Mouse (Mus musculus): ENCODE results near the gene Mpi. TPM values are rescaled to one million over a fixed set of nuclear protein-coding genes. Genes with fewer than 3 reads are reported as not detected.

Mpi gene
- polyA plus RNA-seq, 1 experiment from 2014 or later = 80.5 TPM

DNA sequence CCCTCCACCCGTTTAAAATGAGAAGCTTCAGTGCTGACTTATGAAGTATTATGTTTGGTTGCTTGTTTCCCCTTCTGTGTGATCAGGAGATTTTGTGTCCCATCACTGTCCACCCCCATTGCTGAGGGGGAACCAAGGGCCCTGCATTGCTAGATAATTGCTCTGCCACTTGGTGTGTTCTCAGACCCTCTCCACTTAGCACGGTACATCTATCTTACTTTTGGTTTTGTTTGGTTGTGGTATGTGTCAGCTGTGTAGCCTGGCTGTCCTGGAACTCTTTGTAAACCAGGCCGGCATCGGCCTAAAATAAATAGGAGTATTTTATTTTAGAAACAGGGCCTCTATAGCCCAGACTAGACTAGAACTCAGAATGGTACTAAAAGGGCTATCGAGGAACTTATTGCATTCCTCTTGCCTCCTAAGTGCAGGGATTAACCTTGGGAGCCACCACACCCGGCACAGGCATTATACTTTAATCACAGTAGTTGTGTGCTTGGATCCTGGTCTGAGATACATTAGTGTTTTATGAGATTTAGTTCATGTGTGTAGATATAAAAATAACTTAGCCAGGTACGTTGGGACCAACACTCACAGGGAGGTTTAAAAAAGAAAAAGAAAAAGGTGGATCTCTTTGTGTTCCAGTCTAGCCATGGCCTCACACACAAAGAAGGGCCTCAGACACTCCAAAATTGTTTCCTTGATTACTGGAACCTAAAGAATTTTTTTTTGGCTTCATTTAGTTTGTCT, 30.3 kb downstream of the Mpi start:
- no peaks in the 10 kb centered on the region for H3K27me3 ChIP-seq (replicated peaks; ENCODE audit: control insufficient read depth, insufficient read depth, low read length)
- H3K36me3 ChIP-seq (ENCODE audit: control insufficient read depth, insufficient read depth, low read length) = no peaks in the 10 kb centered on the region
- no peaks in the 10 kb centered on the region for H3K9me3 ChIP-seq (ENCODE audit: control insufficient read depth, low read length)
- H3K4me2 ChIP-seq (ENCODE audit: low read length) = peak overlapping the region; percentile 79
- H3K4me1 ChIP-seq (ENCODE audit: control insufficient read depth, insufficient read depth, low read depth, low read length) = peaks cover 25% of the 10 kb centered on the region
- no peak for ATAC-seq
- H3K9ac ChIP-seq (ENCODE audit: low read depth, low read length) = peak overlapping the region; percentile 98
- H3K27ac ChIP-seq (ENCODE audit: low read depth, low read length) = peak overlapping the region; percentile 95; the same call in 1 of the 2 replicates
- H3K4me3 ChIP-seq (ENCODE audit: low read length) = peak overlapping the region; percentile 98
- 39% methylated on average over 7 of the region's 7 CpGs for WGBS

- peak; percentile 96 for ATAC-seq
Observed at GRCm38 (mm10) chr9:57521056-57521911, 31.3 kb downstream of the Mpi start, which contains the start of gene Cox5a. TSS of gene Cox5a (plus strand) at chr9:57521274.

DNA sequence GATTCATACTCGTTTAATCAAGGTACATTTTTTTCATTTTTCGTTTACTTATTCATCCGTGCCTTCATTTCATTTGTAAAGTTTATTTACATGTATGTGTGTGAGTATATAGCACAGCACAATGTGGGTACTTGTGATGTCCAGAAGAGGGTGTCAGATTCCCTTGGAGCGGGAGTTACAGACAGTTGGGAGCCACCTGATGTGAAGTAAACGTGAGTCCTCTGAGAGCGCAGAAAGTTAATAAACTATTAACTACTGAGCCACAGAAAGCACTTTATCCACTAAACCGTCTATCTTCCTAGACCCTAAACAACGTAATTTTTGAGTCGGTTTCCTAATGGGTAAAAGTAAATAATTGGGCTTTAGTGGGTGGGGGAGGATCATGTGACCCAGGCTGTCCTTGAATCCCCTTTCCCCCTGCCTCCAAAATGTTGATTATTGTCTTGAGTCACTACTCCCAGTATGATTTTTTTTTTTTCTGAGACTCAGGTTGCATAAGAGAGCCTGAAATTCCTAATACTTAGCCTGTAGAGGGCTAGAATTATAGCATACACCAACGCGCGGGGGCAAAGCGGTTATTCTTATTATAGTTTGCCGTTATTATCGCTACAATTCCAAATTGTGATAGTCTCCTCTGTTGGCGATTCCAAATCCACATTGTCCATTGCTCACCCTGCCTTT, 32.0 kb downstream of the Mpi start:
- Histone ChIP-seq H3K4me1 (ENCODE audit: control insufficient read depth, insufficient read depth, low read depth, low read length) (peaks cover 24% of the 10 kb centered on the region), H3K9me3 (ENCODE audit: control insufficient read depth, low read length) (no peaks in the 10 kb centered on the region), H3K4me2 (ENCODE audit: low read length) (peak overlapping the region; percentile 79), H3K4me3 (ENCODE audit: low read length) (peak overlapping the region; percentile 98), H3K27me3 (replicated peaks; ENCODE audit: control insufficient read depth, insufficient read depth, low read length) (no peaks in the 10 kb centered on the region), H3K9ac (ENCODE audit: low read depth, low read length) (peak overlapping the region; percentile 98), H3K27ac (ENCODE audit: low read depth, low read length) (peak overlapping the region; percentile 95), H3K36me3 (ENCODE audit: control insufficient read depth, insufficient read depth, low read length) (no peaks in the 10 kb centered on the region)
- peak; percentile 57 for ATAC-seq
- 25% methylated on average over 16 of the region's 16 CpGs for WGBS

More at GRCm38 (mm10) chr9:57521056-57521911, 31.3 kb downstream of the Mpi start, which contains the start of gene Cox5a:
- Histone ChIP-seq H3K4me2 (ENCODE audit: low read length) (peak within 1 kb of the TSS; percentile 79), H3K27ac (ENCODE audit: low read depth, low read length) (peak within 1 kb of the TSS; percentile 95), H3K9ac (ENCODE audit: low read depth, low read length) (peak within 1 kb of the TSS; percentile 98), H3K36me3 (ENCODE audit: control insufficient read depth, insufficient read depth, low read length) (no peaks in the 10 kb centered on the region), H3K27me3 (replicated peaks; ENCODE audit: control insufficient read depth, insufficient read depth, low read length) (no peaks in the 10 kb centered on the region), H3K4me3 (ENCODE audit: low read length) (peak within 1 kb of the TSS; percentile 98), H3K4me1 (ENCODE audit: control insufficient read depth, insufficient read depth, low read depth, low read length) (peaks cover 26% of the 10 kb centered on the region), H3K9me3 (ENCODE audit: control insufficient read depth, low read length) (no peaks in the 10 kb centered on the region)
- under 1% methylated on average over 95 of the region's 95 CpGs for WGBS

- peak overlapping the region; percentile 48; the same call in 1 of the 2 replicates for H3K27ac ChIP-seq (ENCODE audit: low read depth, low read length)
- H3K4me2 ChIP-seq (ENCODE audit: low read length) = no peak overlapping the region
- no peaks in the 10 kb centered on the region for H3K9me3 ChIP-seq (ENCODE audit: control insufficient read depth, low read length)
- no peak overlapping the region; the same call in 1 of the 2 replicates for H3K9ac ChIP-seq (ENCODE audit: low read depth, low read length)
- no peaks in the 10 kb centered on the region for H3K36me3 ChIP-seq (ENCODE audit: control insufficient read depth, insufficient read depth, low read length)
- no peak for ATAC-seq
- H3K4me3 ChIP-seq (ENCODE audit: low read length) = no peak overlapping the region
- H3K27me3 ChIP-seq (replicated peaks; ENCODE audit: control insufficient read depth, insufficient read depth, low read length) = no peaks in the 10 kb centered on the region
- WGBS = 6% methylated on average over 3 of the region's 3 CpGs
- H3K4me1 ChIP-seq (ENCODE audit: control insufficient read depth, insufficient read depth, low read depth, low read length) = peaks cover 4% of the 10 kb centered on the region
Observed at GRCm38 (mm10) chr9:57517113-57517512, 35.5 kb downstream of the Mpi start.

- Histone ChIP-seq H3K4me1 (ENCODE audit: control insufficient read depth, insufficient read depth, low read depth, low read length) (peaks cover 4% of the 10 kb centered on the region; the same call in 1 of the 2 replicates), H3K36me3 (ENCODE audit: control insufficient read depth, insufficient read depth, low read length) (no peaks in the 10 kb centered on the region), H3K27me3 (replicated peaks; ENCODE audit: control insufficient read depth, insufficient read depth, low read length) (peaks cover under 1% of the 10 kb centered on the region; the same call in 1 of the 2 replicates), H3K4me2 (ENCODE audit: low read length) (no peak overlapping the region), H3K9me3 (ENCODE audit: control insufficient read depth, low read length) (no peaks in the 10 kb centered on the region), H3K4me3 (ENCODE audit: low read length) (no peak overlapping the region), H3K9ac (ENCODE audit: low read depth, low read length) (no peak overlapping the region), H3K27ac (ENCODE audit: low read depth, low read length) (no peak overlapping the region)
- 50% methylated on average over 2 of the region's 2 CpGs for WGBS
- ATAC-seq = no peak
Observed at GRCm38 (mm10) chr9:57510577-57510976, 42.0 kb downstream of the Mpi start.

- peak overlapping the region; percentile 49 for H3K27ac ChIP-seq (ENCODE audit: low read depth, low read length)
- peak overlapping the region; percentile 23; the same call in 1 of the 2 replicates for H3K9ac ChIP-seq (ENCODE audit: low read depth, low read length)
- 6% methylated on average over 8 of the region's 8 CpGs for WGBS
- peak overlapping the region; percentile 96 for H3K4me2 ChIP-seq (ENCODE audit: low read length)
- H3K4me3 ChIP-seq (ENCODE audit: low read length) = 0 out of 2 replicates have a peak overlapping the region, but pooled peaks have one; percentile 1
- peaks cover 46% of the 10 kb centered on the region for H3K4me1 ChIP-seq (ENCODE audit: control insufficient read depth, insufficient read depth, low read depth, low read length)
- peak; percentile 67 for ATAC-seq
- no peaks in the 10 kb centered on the region for H3K9me3 ChIP-seq (ENCODE audit: control insufficient read depth, low read length)
- H3K27me3 ChIP-seq (replicated peaks; ENCODE audit: control insufficient read depth, insufficient read depth, low read length) = peaks cover 21% of the 10 kb centered on the region
- no peaks in the 10 kb centered on the region for H3K36me3 ChIP-seq (ENCODE audit: control insufficient read depth, insufficient read depth, low read length)
Observed at GRCm38 (mm10) chr9:57505700-57506099, 46.9 kb downstream of the Mpi start.

- H3K9me3 ChIP-seq (ENCODE audit: control insufficient read depth, low read length) = no peaks in the 10 kb centered on the region
- H3K4me3 ChIP-seq (ENCODE audit: low read length) = peak overlapping the region; percentile 48
- peak overlapping the region; percentile 49 for H3K27ac ChIP-seq (ENCODE audit: low read depth, low read length)
- H3K4me1 ChIP-seq (ENCODE audit: control insufficient read depth, insufficient read depth, low read depth, low read length) = peaks cover 46% of the 10 kb centered on the region
- peak overlapping the region; percentile 96 for H3K4me2 ChIP-seq (ENCODE audit: low read length)
- H3K36me3 ChIP-seq (ENCODE audit: control insufficient read depth, insufficient read depth, low read length) = no peaks in the 10 kb centered on the region
- WGBS = 44% methylated on average over 10 of the region's 10 CpGs
- ATAC-seq = no peak
- no peak overlapping the region for H3K9ac ChIP-seq (ENCODE audit: low read depth, low read length)
- peaks cover 21% of the 10 kb centered on the region for H3K27me3 ChIP-seq (replicated peaks; ENCODE audit: control insufficient read depth, insufficient read depth, low read length)
Observed at GRCm38 (mm10) chr9:57504891-57505290, 47.7 kb downstream of the Mpi start.

DNA sequence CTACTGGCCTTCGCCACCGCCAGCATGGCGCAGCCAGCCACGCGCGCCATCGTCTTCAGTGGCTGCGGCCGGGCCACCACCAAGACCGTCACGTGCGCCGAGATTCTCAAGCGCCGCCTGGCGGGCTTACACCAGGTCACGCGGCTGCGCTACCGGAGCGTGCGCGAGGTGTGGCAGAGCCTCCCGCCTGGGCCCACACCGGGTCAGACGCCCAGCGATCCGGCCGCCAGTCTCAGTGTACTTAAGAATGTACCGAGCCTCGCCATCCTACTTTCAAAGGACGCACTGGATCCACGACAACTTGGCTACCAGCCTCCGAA, 48.2 kb downstream of the Mpi start:
- WGBS = 1% methylated on average over 32 of the region's 34 CpGs
- peak overlapping the region; percentile 48 for H3K4me3 ChIP-seq (ENCODE audit: low read length)
- peaks cover 25% of the 10 kb centered on the region for H3K27me3 ChIP-seq (replicated peaks; ENCODE audit: control insufficient read depth, insufficient read depth, low read length)
- peak overlapping the region; percentile 68 for H3K9ac ChIP-seq (ENCODE audit: low read depth, low read length)
- peak; percentile 71 for ATAC-seq
- H3K9me3 ChIP-seq (ENCODE audit: control insufficient read depth, low read length) = no peaks in the 10 kb centered on the region
- H3K36me3 ChIP-seq (ENCODE audit: control insufficient read depth, insufficient read depth, low read length) = no peaks in the 10 kb centered on the region
- no peak overlapping the region for H3K27ac ChIP-seq (ENCODE audit: low read depth, low read length)
- peaks cover 46% of the 10 kb centered on the region for H3K4me1 ChIP-seq (ENCODE audit: control insufficient read depth, insufficient read depth, low read depth, low read length)
- peak overlapping the region; percentile 96 for H3K4me2 ChIP-seq (ENCODE audit: low read length)
